Mouse (Mus musculus) kidney, postnatal 0 days (tissue): ENCODE measurements around the gene Ptpra. TPM values are rescaled to one million over a fixed set of nuclear protein-coding genes. Genes with fewer than 3 reads are reported as not detected.

Experiments
- ATAC-seq: fragments of 200-750 bp; cut with Nextera tagmentation; replicated peaks from 2 replicates; pipeline ENCODE4 v1.8.0; 2017; ENCODE audit warnings: low read depth, moderate number of reproducible peaks, moderate TSS enrichment, moderate library complexity; ENCODE audit not compliant: low FRiP score
- DNase-seq: peaks from one replicate; pipeline ENCODE4 v3.0.0-alpha.2; 2016; ENCODE audit warnings: low spot score
- H3K27ac ChIP-seq: fragments of 300-500 bp; sonication (generic); 2 replicates; pipeline ENCODE4 v1.5.1; 2014; ENCODE audit warnings: mild to moderate bottlenecking
- H3K27me3 ChIP-seq: fragments of 300-500 bp; sonication (generic); 2 replicates; pipeline ENCODE4 v1.6.1; 2014; ENCODE audit warnings: low read length, mixed read lengths; ENCODE audit not compliant: insufficient read depth
- H3K36me3 ChIP-seq: fragments of 300-500 bp; sonication (generic); 2 replicates; pipeline ENCODE4 v1.6.1; 2014; ENCODE audit warnings: low read length, mixed read lengths; ENCODE audit not compliant: insufficient read depth
- H3K4me1 ChIP-seq: fragments of 300-500 bp; sonication (generic); replicated peaks from 2 replicates; pipeline ENCODE4 v1.6.1; 2014; ENCODE audit warnings: antibody characterized with exemption, low read length, mixed read lengths; ENCODE audit not compliant: insufficient read depth
- H3K4me2 ChIP-seq: fragments of 300-500 bp; sonication (generic); 2 replicates; pipeline ENCODE4 v1.6.1; 2014; ENCODE audit warnings: mild to moderate bottlenecking, low read length, moderate library complexity, mixed read lengths
- H3K4me3 ChIP-seq: fragments of 300-500 bp; sonication (generic); replicated peaks from 2 replicates; pipeline ENCODE4 v1.5.1; 2014; ENCODE audit warnings: low read depth, low read length
- H3K9ac ChIP-seq: fragments of 300-500 bp; sonication (generic); 2 replicates; pipeline ENCODE4 v1.6.1; 2014; ENCODE audit warnings: low read depth, low read length
- H3K9me3 ChIP-seq: fragments of 300-500 bp; sonication (generic); replicated peaks from 2 replicates; pipeline ENCODE4 v1.6.1; 2016; ENCODE audit warnings: low read length, inconsistent platforms, mixed read lengths
- CTCF ChIP-seq: IDR thresholded peaks from 2 replicates; pipeline ENCODE4 v1.5.1; 2016; ENCODE audit warnings: antibody characterized with exemption, low read depth, mild to moderate bottlenecking, moderate library complexity
- WGBS: fragments of 180-500 bp; shearing (Covaris S2); extraction: QIAGEN DNeasy Blood & Tissue Kit; methylation state at CpG from one replicate; pipeline ENCODE4 v1.1.7; 2014; 5-methylcytosine and 5-hydroxymethylcytosine counted together
- microRNA-seq: library from miRNA; unstranded; fragments of <30 nt; microRNA quantifications from one replicate; pipeline ENCODE4, GENCODE M21; 2016
- polyA plus RNA-seq: library from polyadenylated mRNA; unstranded; fragments of >200 nt; fragmentation: Nextera tagmentation; extraction: Ambion mirVana; gene quantifications from 2 replicates; pipeline ENCODE4 v1.2.1, GENCODE M21; 2015

Gene Ptpra
- polyA plus RNA-seq, 1 experiment from 2014 or later: 80.3 TPM

- Histone ChIP-seq H3K27me3 (no peaks in the 10 kb centered on the region), H3K9ac (no peak overlapping the region), H3K4me1 (no peaks in the 10 kb centered on the region), H3K27ac (no peak overlapping the region), H3K4me3 (no peak overlapping the region), H3K9me3 (no peaks in the 10 kb centered on the region), H3K36me3 (peaks cover 36% of the 10 kb centered on the region), H3K4me2 (no peak overlapping the region)
- 77% methylated on average over 4 of the region's 4 CpGs for WGBS
- DNase-seq (no peak), ATAC-seq (no peak)
- TF ChIP-seq CTCF: no peak
Measured at GRCm38 (mm10) chr2:130602195-130602594, 152.1 kb downstream of the Ptpra start.

Small RNA genes lying within 50 kb of the gene (microRNA-seq; reads per million reads assigned to microRNA genes)
- not detected for gene Gm23876

Other genes with a start within 250 kb of the Ptpra start
- 178 and 194 TPM in 2 replicates for gene Nop56, start 175.8 kb upstream of the Ptpra start, polyA plus RNA-seq
- gene Idh3b, start 165.7 kb upstream of the Ptpra start, polyA plus RNA-seq: 245 and 257 TPM in 2 replicates
- gene Ebf4, start 155.1 kb upstream of the Ptpra start, polyA plus RNA-seq: 2.5 and 3.7 TPM in 2 replicates
- 62.1 and 64.8 TPM in 2 replicates for gene Cpxm1, start 52.7 kb upstream of the Ptpra start, polyA plus RNA-seq
- not detected in 2 replicates for gene Gm28372, start 45.0 kb upstream of the Ptpra start, polyA plus RNA-seq
- not detected in 2 replicates for gene 1700020A23Rik, start 45.0 kb upstream of the Ptpra start, polyA plus RNA-seq
- not detected in 2 replicates for gene Tmem239, start 43.8 kb upstream of the Ptpra start, polyA plus RNA-seq
- 64.6 and 68.6 TPM in 2 replicates for gene Vps16, start 25.9 kb upstream of the Ptpra start, polyA plus RNA-seq
- gene Pced1a, start 25.6 kb upstream of the Ptpra start, polyA plus RNA-seq: 12.1 and 13.0 TPM in 2 replicates
- gene Mrps26, start 113.5 kb downstream of the Ptpra start, polyA plus RNA-seq: 103 and 110 TPM in 2 replicates
- gene Oxt, start 125.9 kb downstream of the Ptpra start, polyA plus RNA-seq: 0.63 and 0.65 TPM in 2 replicates
- not detected in 2 replicates for gene Avp, start 132.3 kb downstream of the Ptpra start, polyA plus RNA-seq
- 12.4 and 12.6 TPM in 2 replicates for gene Fastkd5, start 179.7 kb downstream of the Ptpra start, polyA plus RNA-seq
- gene Ubox5, start 179.8 kb downstream of the Ptpra start, polyA plus RNA-seq: 7.5 and 9.3 TPM in 2 replicates
- gene Lzts3, start 192.5 kb downstream of the Ptpra start, polyA plus RNA-seq: 10.7 and 11.2 TPM in 2 replicates
- 89.6 and 96.6 TPM in 2 replicates for gene Ddrgk1, start 214.4 kb downstream of the Ptpra start, polyA plus RNA-seq
- 98.8 and 99.2 TPM in 2 replicates for gene Itpa, start 217.3 kb downstream of the Ptpra start, polyA plus RNA-seq
- gene Slc4a11, start 247.2 kb downstream of the Ptpra start, polyA plus RNA-seq: 7.6 and 8.3 TPM in 2 replicates